Mouse (Mus musculus) C2C12 (cell line): Measurements from ENCODE around the gene Eln. TPM values are rescaled to one million over a fixed set of nuclear protein-coding genes. Genes with fewer than 3 reads are reported as not detected.

ENCODE experiments used
- H3K27me3 ChIP-seq: one replicate; pipeline ENCODE4 v1.6.1; 2011; ENCODE audit not compliant: control insufficient read depth, insufficient read depth, insufficient read length
- H3K36me3 ChIP-seq: one replicate; pipeline ENCODE4 v1.6.1; 2011; ENCODE audit not compliant: control insufficient read depth, insufficient read depth
- H3K4me3 ChIP-seq: one replicate; pipeline ENCODE4 v1.5.1; 2011; ENCODE audit warnings: mild to moderate bottlenecking, control low read depth; ENCODE audit not compliant: poor library complexity, insufficient read depth, severe bottlenecking
- H3K79me2 ChIP-seq: one replicate; pipeline ENCODE4 v1.6.1; 2011; ENCODE audit not compliant: control insufficient read depth, insufficient read depth
- H3K79me3 ChIP-seq: one replicate; pipeline ENCODE4 v1.6.1; 2011; ENCODE audit warnings: low read depth, control low read depth
- H3ac ChIP-seq: one replicate; pipeline ENCODE3; 2011; ENCODE audit warnings: low read depth; ENCODE audit not compliant: control insufficient read depth, insufficient read length
- CEBPB ChIP-seq: IDR thresholded peaks from one replicate; pipeline ENCODE4 v1.6.1; 2011; ENCODE audit warnings: low read depth, mild to moderate bottlenecking, control low read depth, moderate library complexity
- CTCF ChIP-seq: IDR thresholded peaks from one replicate; pipeline ENCODE4 v1.5.1; 2011; ENCODE audit not compliant: control insufficient read depth, insufficient read depth, insufficient read length
- FOSL1 ChIP-seq: IDR thresholded peaks from one replicate; pipeline ENCODE4 v1.8.0; 2011; ENCODE audit warnings: mild to moderate bottlenecking, low read length; ENCODE audit not compliant: poor library complexity, insufficient read depth, severe bottlenecking
- MAX ChIP-seq: IDR thresholded peaks from one replicate; pipeline ENCODE4 v1.6.1; 2011; ENCODE audit warnings: mild to moderate bottlenecking, control low read depth
- MYOD1 ChIP-seq: IDR thresholded peaks from one replicate; pipeline ENCODE4 v1.6.1; 2011; ENCODE audit warnings: low read depth; ENCODE audit not compliant: control insufficient read depth, insufficient read length
- MYOG ChIP-seq: IDR thresholded peaks from one replicate; pipeline ENCODE4 v1.6.1; 2011; ENCODE audit not compliant: control insufficient read depth, insufficient read length; ENCODE audit errors: extremely low read depth
- USF1 ChIP-seq: IDR thresholded peaks from one replicate; pipeline ENCODE4 v1.6.1; 2011; ENCODE audit warnings: low read depth, mild to moderate bottlenecking, control low read depth, moderate library complexity
- polyA plus RNA-seq: library from polyadenylated mRNA; unstranded; fragments of >200 nt; fragmentation: generic; extraction: Trizol; gene quantifications from one replicate; pipeline ENCODE4 v1.2.1, GENCODE M21; 2012; ENCODE audit warnings: missing spikeins

Gene Eln
- polyA plus RNA-seq, 1 experiment, result not detected

- Histone ChIP-seq H3K79me3 (no peaks in the 10 kb centered on the region), H3K27me3 (peaks cover 41% of the 10 kb centered on the region), H3K36me3 (no peaks in the 10 kb centered on the region), H3ac (no peak overlapping the region), H3K4me3 (no peak overlapping the region), H3K79me2 (no peaks in the 10 kb centered on the region)
- TF ChIP-seq USF1, result no peak
- no peak for TF ChIP-seq CTCF
- no peak for TF ChIP-seq CEBPB
- TF ChIP-seq FOSL1, result no peak
- no peak for TF ChIP-seq MAX
- no peak for TF ChIP-seq MYOG
- no peak for TF ChIP-seq MYOD1
These were observed 36.0 kb downstream of the Eln start for GRCm38 (mm10) chr5:134711076-134711475.

GRCm38 (mm10) chr5:134709275-134709674 is 37.8 kb downstream of the Eln start:
- Histone ChIP-seq H3K79me3 (no peaks in the 10 kb centered on the region), H3K4me3 (no peak overlapping the region), H3K27me3 (peaks cover 31% of the 10 kb centered on the region), H3ac (no peak overlapping the region), H3K36me3 (no peaks in the 10 kb centered on the region), H3K79me2 (no peaks in the 10 kb centered on the region)
- TF ChIP-seq FOSL1, result no peak
- no peak for TF ChIP-seq MAX
- no peak for TF ChIP-seq MYOD1
- TF ChIP-seq CTCF, result no peak
- TF ChIP-seq USF1, result no peak
- TF ChIP-seq CEBPB, result no peak
- no peak for TF ChIP-seq MYOG

DNA sequence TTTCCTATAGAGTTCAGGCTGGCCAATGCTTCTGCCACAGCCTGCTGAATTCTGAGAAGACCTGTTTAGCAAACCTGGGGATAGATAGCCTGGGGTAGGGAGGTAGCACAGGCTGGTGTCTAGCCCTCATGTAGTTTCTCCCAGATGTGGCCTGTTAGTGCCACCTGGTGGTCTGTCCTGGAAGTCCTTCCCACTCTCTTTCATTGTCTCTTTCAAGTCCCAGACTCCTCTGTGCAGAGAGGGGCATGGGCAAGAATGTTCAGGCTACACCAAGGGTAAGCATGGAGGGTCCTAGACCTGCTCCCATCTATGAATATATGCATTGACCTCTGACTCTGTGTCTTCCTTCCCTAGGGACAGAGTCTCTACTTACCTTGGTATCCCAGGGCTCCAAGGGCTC is 43.0 kb downstream of the Eln start:
- TF ChIP-seq MAX (no peak), CTCF (peak; percentile 63)
- Histone ChIP-seq H3K4me3 (no peak overlapping the region), H3ac (no peak overlapping the region), H3K27me3 (peaks cover 40% of the 10 kb centered on the region), H3K79me2 (no peaks in the 10 kb centered on the region), H3K79me3 (no peaks in the 10 kb centered on the region), H3K36me3 (no peaks in the 10 kb centered on the region)

DNA sequence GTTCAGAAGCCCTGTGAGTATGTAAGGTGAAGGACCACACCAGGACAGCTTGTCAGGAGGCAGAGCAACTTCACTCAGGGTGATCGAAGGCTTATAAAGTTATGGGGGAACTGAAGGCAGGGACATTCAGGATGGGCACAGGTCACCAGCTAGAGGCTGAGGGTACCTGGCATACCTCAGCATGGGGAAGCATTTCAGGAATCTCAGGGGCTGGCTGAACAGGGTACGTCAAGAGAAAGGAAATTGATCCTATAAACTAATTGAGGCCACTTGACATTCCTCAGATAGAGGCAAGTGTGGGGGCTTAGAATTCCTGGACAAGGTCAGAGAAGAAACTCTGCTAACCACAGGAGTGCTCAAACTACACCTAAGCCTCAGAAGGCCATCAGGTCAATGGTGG is 51.6 kb downstream of the Eln start:
- H3K27me3 ChIP-seq, result peaks cover 13% of the 10 kb centered on the region
- TF ChIP-seq USF1 (no peak), MYOG (no peak), FOSL1 (no peak), MAX (no peak)
- H3K79me2 ChIP-seq, result no peaks in the 10 kb centered on the region
- no peak overlapping the region for H3K4me3 ChIP-seq
- H3ac ChIP-seq, result no peak overlapping the region
- H3K79me3 ChIP-seq, result no peaks in the 10 kb centered on the region
- no peaks in the 10 kb centered on the region for H3K36me3 ChIP-seq

- peaks cover 11% of the 10 kb centered on the region for H3K27me3 ChIP-seq
- no peak overlapping the region for H3K4me3 ChIP-seq
- H3K36me3 ChIP-seq, result no peaks in the 10 kb centered on the region
- H3ac ChIP-seq, result no peak overlapping the region
- TF ChIP-seq FOSL1, result no peak
- TF ChIP-seq CEBPB, result no peak
- no peak for TF ChIP-seq MAX
- no peak for TF ChIP-seq MYOG
- TF ChIP-seq MYOD1, result no peak
- no peak for TF ChIP-seq USF1
- no peak for TF ChIP-seq CTCF
- no peaks in the 10 kb centered on the region for H3K79me2 ChIP-seq
- H3K79me3 ChIP-seq, result no peaks in the 10 kb centered on the region
These were observed 52.0 kb downstream of the Eln start for GRCm38 (mm10) chr5:134695082-134695481.

- H3K4me3 ChIP-seq, result no peak overlapping the region
These were observed 54.4 kb downstream of the Eln start for GRCm38 (mm10) chr5:134692704-134693103.

More at GRCm38 (mm10) chr5:134692704-134693103, 54.4 kb downstream of the Eln start:
- no peak for TF ChIP-seq MYOG
- no peak for TF ChIP-seq USF1
- no peak for TF ChIP-seq CTCF
- TF ChIP-seq FOSL1, result no peak
- no peak for TF ChIP-seq CEBPB
- H3K36me3 ChIP-seq, result no peaks in the 10 kb centered on the region
- H3K79me2 ChIP-seq, result no peaks in the 10 kb centered on the region
- H3K27me3 ChIP-seq, result peaks cover 3% of the 10 kb centered on the region
- no peak overlapping the region for H3ac ChIP-seq
- H3K79me3 ChIP-seq, result no peaks in the 10 kb centered on the region
